Mouse (Mus musculus): ENCODE results near the gene Flvcr1. TPM values are rescaled to one million over a fixed set of nuclear protein-coding genes. Genes with fewer than 3 reads are reported as not detected.

The Flvcr1 gene
- polyA plus RNA-seq, 1 experiment = 30.3 TPM

DNA sequence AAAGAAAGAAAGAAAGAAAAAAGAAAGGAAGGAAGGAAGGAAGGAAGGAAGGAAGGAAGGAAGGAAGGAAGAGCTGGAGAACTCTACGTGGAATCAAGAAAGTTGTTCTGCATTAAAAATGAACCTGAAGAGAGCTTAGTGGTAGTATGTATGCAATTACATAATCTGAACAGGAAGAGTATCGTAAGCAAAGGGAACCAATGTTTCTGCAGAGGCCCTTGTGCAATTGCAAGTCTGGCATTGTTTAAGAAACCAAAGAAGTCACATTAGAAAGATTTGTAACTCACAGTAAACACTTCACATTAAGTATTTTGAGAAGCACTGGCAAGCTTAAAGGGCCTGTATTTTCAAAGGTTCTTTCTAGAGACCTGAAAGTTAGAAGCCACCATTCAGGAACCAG is 2.8 kb downstream of the Flvcr1 start:
- no peak for TF ChIP-seq POLR2A (IDR thresholded peaks at IDR 0.05; ENCODE audit: borderline replicate concordance, low read depth, low read length)
- no peak for TF ChIP-seq CTCF (IDR thresholded peaks at IDR 0.05; ENCODE audit: low read depth, low read length)
- peaks cover 25% of the 10 kb centered on the region for H3K4me1 ChIP-seq (ENCODE audit: control insufficient read depth, insufficient read depth, low read length)
- no peak overlapping the region for H3K4me3 ChIP-seq (ENCODE audit: insufficient read depth, low read length)
- H3K27ac ChIP-seq (ENCODE audit: insufficient read depth, low read depth, low read length) = peak overlapping the region; percentile 43

DNA sequence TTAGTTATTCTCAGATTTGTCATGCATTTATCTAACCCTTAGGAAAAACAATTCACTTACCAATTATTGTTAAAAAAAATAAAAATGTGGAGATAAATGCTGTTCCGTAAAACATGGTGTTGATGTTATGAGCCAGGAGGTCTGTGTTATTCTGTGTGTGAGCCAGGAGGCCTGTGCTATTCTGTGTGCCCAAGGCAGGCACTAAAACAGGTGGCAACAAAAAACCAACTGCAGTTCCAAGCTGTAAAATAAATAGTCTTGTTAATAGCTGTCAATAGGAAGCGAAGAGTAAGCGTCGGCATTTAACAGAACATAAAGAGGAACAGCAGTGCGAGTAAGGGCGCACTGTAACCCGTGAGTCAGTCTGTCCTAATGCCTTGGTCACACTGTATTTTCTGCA is 4.9 kb downstream of the Flvcr1 start:
- H3K27ac ChIP-seq (ENCODE audit: insufficient read depth, low read depth, low read length) = peak overlapping the region; percentile 80
- TF ChIP-seq CTCF (IDR thresholded peaks at IDR 0.05; ENCODE audit: low read depth, low read length) (no peak), POLR2A (IDR thresholded peaks at IDR 0.05; ENCODE audit: borderline replicate concordance, low read depth, low read length) (no peak)
- no peak overlapping the region; the same call in 1 of the 2 replicates for H3K4me3 ChIP-seq (ENCODE audit: insufficient read depth, low read length)
- H3K4me1 ChIP-seq (ENCODE audit: control insufficient read depth, insufficient read depth, low read length) = peaks cover 21% of the 10 kb centered on the region

- Histone ChIP-seq H3K27ac (ENCODE audit: insufficient read depth, low read depth, low read length) (peak overlapping the region; percentile 80), H3K4me1 (ENCODE audit: control insufficient read depth, insufficient read depth, low read length) (peaks cover 21% of the 10 kb centered on the region), H3K4me3 (ENCODE audit: insufficient read depth, low read length) (no peak overlapping the region; the same call in 1 of the 2 replicates)
- TF ChIP-seq POLR2A (IDR thresholded peaks at IDR 0.05; ENCODE audit: borderline replicate concordance, low read depth, low read length) (no peak), CTCF (IDR thresholded peaks at IDR 0.05; ENCODE audit: low read depth, low read length) (no peak)
These were observed 5.6 kb downstream of the Flvcr1 start for GRCm38 (mm10) chr1:191020217-191020924.

GRCm38 (mm10) chr1:191019803-191020202 is 6.2 kb downstream of the Flvcr1 start:
- Histone ChIP-seq H3K4me1 (ENCODE audit: control insufficient read depth, insufficient read depth, low read length) (peaks cover 21% of the 10 kb centered on the region), H3K4me3 (ENCODE audit: insufficient read depth, low read length) (no peak overlapping the region), H3K27ac (ENCODE audit: insufficient read depth, low read depth, low read length) (no peak overlapping the region)
- TF ChIP-seq CTCF (IDR thresholded peaks at IDR 0.05; ENCODE audit: low read depth, low read length) = no peak
- TF ChIP-seq POLR2A (IDR thresholded peaks at IDR 0.05; ENCODE audit: borderline replicate concordance, low read depth, low read length) = no peak

- Histone ChIP-seq H3K4me3 (ENCODE audit: insufficient read depth, low read length) (no peak overlapping the region), H3K27ac (ENCODE audit: insufficient read depth, low read depth, low read length) (no peak overlapping the region), H3K4me1 (ENCODE audit: control insufficient read depth, insufficient read depth, low read length) (peaks cover 2% of the 10 kb centered on the region; the same call in 1 of the 2 replicates)
- TF ChIP-seq CTCF (IDR thresholded peaks at IDR 0.05; ENCODE audit: low read depth, low read length) = no peak
These were observed 11.7 kb downstream of the Flvcr1 start for GRCm38 (mm10) chr1:191014271-191014670.

GRCm38 (mm10) chr1:191008707-191009106 is 17.3 kb downstream of the Flvcr1 start:
- Histone ChIP-seq H3K4me3 (ENCODE audit: insufficient read depth, low read length) (no peak overlapping the region), H3K4me1 (ENCODE audit: control insufficient read depth, insufficient read depth, low read length) (0 out of 2 replicates have a peak, but pooled peaks cover 5% of the 10 kb centered on the region), H3K27ac (ENCODE audit: insufficient read depth, low read depth, low read length) (no peak overlapping the region)
- TF ChIP-seq POLR2A (IDR thresholded peaks at IDR 0.05; ENCODE audit: borderline replicate concordance, low read depth, low read length) (no peak), CTCF (IDR thresholded peaks at IDR 0.05; ENCODE audit: low read depth, low read length) (no peak)

DNA sequence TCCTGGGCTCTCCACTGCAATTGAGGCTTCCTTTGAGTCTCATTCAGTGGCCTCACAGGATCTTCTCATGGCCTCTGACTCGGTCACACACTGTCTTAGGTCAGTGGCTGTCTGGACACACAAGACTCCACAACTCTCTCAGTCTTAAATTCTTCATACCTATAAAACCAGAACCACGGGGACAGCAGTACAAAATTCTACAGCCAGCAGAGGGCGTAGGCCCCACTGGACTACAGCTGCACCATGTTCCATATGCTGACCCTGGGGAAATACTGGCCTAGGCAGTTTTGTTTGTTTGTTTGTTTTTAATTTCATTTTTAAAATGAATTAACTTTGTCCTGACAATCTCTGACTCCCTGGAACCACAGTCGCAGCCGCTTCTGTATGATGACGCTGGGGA is 23.8 kb downstream of the Flvcr1 start:
- H3K4me1 ChIP-seq (ENCODE audit: control insufficient read depth, insufficient read depth, low read length) = peaks cover 22% of the 10 kb centered on the region
- no peak overlapping the region for H3K27ac ChIP-seq (ENCODE audit: insufficient read depth, low read depth, low read length)
- TF ChIP-seq POLR2A (IDR thresholded peaks at IDR 0.05; ENCODE audit: borderline replicate concordance, low read depth, low read length) = no peak
- TF ChIP-seq CTCF (IDR thresholded peaks at IDR 0.05; ENCODE audit: low read depth, low read length) = no peak
- no peak overlapping the region for H3K4me3 ChIP-seq (ENCODE audit: insufficient read depth, low read length)

GRCm38 (mm10) chr1:191000686-191001085 is 25.3 kb downstream of the Flvcr1 start:
- Histone ChIP-seq H3K4me3 (ENCODE audit: insufficient read depth, low read length) (no peak overlapping the region), H3K4me1 (ENCODE audit: control insufficient read depth, insufficient read depth, low read length) (peaks cover 28% of the 10 kb centered on the region), H3K27ac (ENCODE audit: insufficient read depth, low read depth, low read length) (no peak overlapping the region)
- TF ChIP-seq CTCF (IDR thresholded peaks at IDR 0.05; ENCODE audit: low read depth, low read length) = no peak
- TF ChIP-seq POLR2A (IDR thresholded peaks at IDR 0.05; ENCODE audit: borderline replicate concordance, low read depth, low read length) = no peak

DNA sequence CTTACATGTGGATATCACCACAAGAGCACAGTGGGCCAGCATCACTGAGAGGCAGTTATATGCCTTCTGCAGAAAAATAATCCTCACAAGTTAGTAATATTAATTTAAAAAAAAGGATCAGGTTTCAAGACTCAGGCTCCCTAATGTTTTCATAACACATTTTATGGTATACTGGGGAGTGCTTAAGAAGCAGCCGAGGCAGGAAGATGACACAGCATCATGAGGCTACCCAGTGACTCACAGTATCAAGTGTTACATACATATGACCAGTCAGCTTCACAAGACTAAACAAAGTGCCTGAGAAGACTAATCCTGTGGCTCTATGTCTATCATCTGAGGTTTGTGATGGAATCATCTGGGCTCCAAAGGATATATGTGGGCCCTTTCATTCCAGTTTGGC is 27.9 kb downstream of the Flvcr1 start:
- TF ChIP-seq CTCF (IDR thresholded peaks at IDR 0.05; ENCODE audit: low read depth, low read length) = no peak
- TF ChIP-seq POLR2A (IDR thresholded peaks at IDR 0.05; ENCODE audit: borderline replicate concordance, low read depth, low read length) = no peak
- Histone ChIP-seq H3K4me3 (ENCODE audit: insufficient read depth, low read length) (no peak overlapping the region), H3K4me1 (ENCODE audit: control insufficient read depth, insufficient read depth, low read length) (peaks cover 29% of the 10 kb centered on the region), H3K27ac (ENCODE audit: insufficient read depth, low read depth, low read length) (peak overlapping the region; percentile 90)

DNA sequence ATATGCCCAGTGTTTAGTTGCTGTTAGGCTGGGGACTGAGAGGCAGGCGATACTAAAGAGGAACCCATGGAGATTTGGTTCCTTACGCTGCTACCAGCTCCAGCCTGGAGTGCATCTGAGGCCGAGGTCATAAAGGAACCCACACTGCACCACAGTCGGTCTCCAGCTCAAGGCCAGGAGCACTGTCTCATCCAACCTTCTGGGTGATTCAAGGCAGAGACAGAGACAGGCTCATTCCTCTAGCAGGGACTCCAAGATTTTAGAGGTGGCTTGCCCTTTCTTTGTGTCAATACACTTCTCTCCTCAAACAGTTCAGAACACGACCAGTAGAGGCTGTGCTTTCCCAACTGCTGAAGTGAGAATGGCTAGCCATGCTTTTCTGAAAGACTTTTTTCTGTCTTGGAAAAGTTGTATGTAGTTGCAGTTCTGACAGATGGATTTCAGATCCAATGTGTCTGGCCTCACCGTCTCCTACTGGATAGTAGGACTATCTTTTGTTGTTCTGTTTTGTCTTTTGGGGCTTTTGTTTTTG is 29.5 kb downstream of the Flvcr1 start:
- TF ChIP-seq CTCF (IDR thresholded peaks at IDR 0.05; ENCODE audit: low read depth, low read length) (no peak), POLR2A (IDR thresholded peaks at IDR 0.05; ENCODE audit: borderline replicate concordance, low read depth, low read length) (no peak)
- Histone ChIP-seq H3K4me3 (ENCODE audit: insufficient read depth, low read length) (no peak overlapping the region), H3K27ac (ENCODE audit: insufficient read depth, low read depth, low read length) (peak overlapping the region; percentile 90), H3K4me1 (ENCODE audit: control insufficient read depth, insufficient read depth, low read length) (peaks cover 26% of the 10 kb centered on the region)
